Mouse (Mus musculus) hindbrain, postnatal 0 days (tissue): ENCODE results near the gene Tmem8b. TPM values are rescaled to one million over a fixed set of nuclear protein-coding genes. Genes with fewer than 3 reads are reported as not detected.

Source experiments
- ATAC-seq: fragments of 200-750 bp; cut with Nextera tagmentation; 2 replicates; pipeline ENCODE4 v1.8.0; 2017; ENCODE audit warnings: mild to moderate bottlenecking, moderate TSS enrichment, moderate library complexity
- DNase-seq: peaks from one replicate; pipeline ENCODE4 v3.0.0-alpha.2; 2015; ENCODE audit warnings: low spot score
- H3K27ac ChIP-seq: fragments of 300-500 bp; sonication (generic); 2 replicates; pipeline ENCODE4 v1.5.1; 2014; ENCODE audit warnings: mild to moderate bottlenecking
- H3K27me3 ChIP-seq: fragments of 300-500 bp; sonication (generic); 2 replicates; pipeline ENCODE4 v1.6.1; 2014; ENCODE audit warnings: low read length, mixed read lengths; ENCODE audit not compliant: insufficient read depth
- H3K36me3 ChIP-seq: fragments of 300-500 bp; sonication (generic); 2 replicates; pipeline ENCODE4 v1.6.1; 2014; ENCODE audit warnings: low read length, mixed read lengths; ENCODE audit not compliant: insufficient read depth
- H3K4me1 ChIP-seq: fragments of 300-500 bp; sonication (generic); 2 replicates; pipeline ENCODE4 v1.6.1; 2014; ENCODE audit warnings: antibody characterized with exemption, low read length, mixed read lengths; ENCODE audit not compliant: insufficient read depth
- H3K4me2 ChIP-seq: fragments of 300-500 bp; sonication (generic); 2 replicates; pipeline ENCODE4 v1.6.1; 2014; ENCODE audit warnings: low read depth, mild to moderate bottlenecking, low read length, moderate library complexity, mixed read lengths
- H3K4me3 ChIP-seq: fragments of 300-500 bp; sonication (generic); 2 replicates; pipeline ENCODE4 v1.5.1; 2014; ENCODE audit warnings: low read length
- H3K9ac ChIP-seq: fragments of 300-500 bp; sonication (generic); replicated peaks from 2 replicates; pipeline ENCODE4 v1.6.1; 2014; ENCODE audit warnings: mild to moderate bottlenecking, low read length, moderate library complexity, mixed read lengths
- H3K9me3 ChIP-seq: fragments of 300-500 bp; sonication (generic); 2 replicates; pipeline ENCODE4 v1.6.1; 2016; ENCODE audit warnings: low read length, mixed read lengths
- CTCF ChIP-seq: IDR thresholded peaks from 2 replicates; pipeline ENCODE4 v1.5.1; 2016; ENCODE audit warnings: antibody characterized with exemption, control low read depth, low read depth
- WGBS: fragments of 180-500 bp; shearing (Covaris S2); extraction: QIAGEN DNeasy Blood & Tissue Kit; methylation state at CpG from one replicate; pipeline ENCODE4 v1.1.7; 2014; 5-methylcytosine and 5-hydroxymethylcytosine counted together
- polyA plus RNA-seq: library from polyadenylated mRNA; unstranded; fragments of >200 nt; fragmentation: Nextera tagmentation; extraction: Ambion mirVana; gene quantifications from 2 replicates; pipeline ENCODE4 v1.2.1, GENCODE M21; 2015
- total RNA-seq: library from RNA; depleted of rRNA; stranded (reverse); fragments of >200 nt; gene quantifications from 2 replicates; pipeline ENCODE4 v1.2.3, GENCODE M21; 2014

Tmem8b gene
- total and polyA plus RNA-seq, 2 experiments from 2014 or later, result 11.4 to 31.6 TPM

DNA sequence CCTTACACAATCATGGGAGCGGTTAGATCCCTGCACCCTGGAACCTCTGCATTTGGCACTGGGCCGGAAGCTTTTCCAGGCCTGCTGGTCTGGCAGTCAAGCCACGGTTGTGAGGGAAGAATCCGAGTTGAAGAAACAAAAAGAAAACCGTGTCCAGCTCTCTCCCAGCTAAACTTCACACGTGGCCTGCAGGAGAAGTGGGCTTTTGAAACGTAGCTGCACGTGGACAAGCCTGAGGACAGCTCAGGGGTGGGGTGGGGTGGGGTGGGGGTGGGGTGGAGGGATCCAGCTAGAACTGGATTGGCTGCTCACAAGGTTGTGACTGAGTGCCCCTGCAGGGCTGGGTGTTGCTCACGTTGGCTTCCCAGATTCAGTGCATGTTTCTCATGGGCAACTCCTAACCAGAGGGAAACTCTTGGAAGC lies 26.5 kb downstream of the Tmem8b start:
- Histone ChIP-seq H3K27me3 (no peaks in the 10 kb centered on the region), H3K9ac (no peak overlapping the region), H3K4me2 (no peak overlapping the region), H3K36me3 (no peaks in the 10 kb centered on the region; the same call in 1 of the 2 replicates), H3K9me3 (no peaks in the 10 kb centered on the region), H3K4me1 (peaks cover 5% of the 10 kb centered on the region; the same call in 1 of the 2 replicates), H3K4me3 (no peak overlapping the region), H3K27ac (no peak overlapping the region)
- DNase-seq (peak; percentile 5), ATAC-seq (peak; percentile 61; the same call in 1 of the 2 replicates)
- TF ChIP-seq CTCF, result no peak
- WGBS, result 23% methylated on average over 9 of the region's 9 CpGs

DNA sequence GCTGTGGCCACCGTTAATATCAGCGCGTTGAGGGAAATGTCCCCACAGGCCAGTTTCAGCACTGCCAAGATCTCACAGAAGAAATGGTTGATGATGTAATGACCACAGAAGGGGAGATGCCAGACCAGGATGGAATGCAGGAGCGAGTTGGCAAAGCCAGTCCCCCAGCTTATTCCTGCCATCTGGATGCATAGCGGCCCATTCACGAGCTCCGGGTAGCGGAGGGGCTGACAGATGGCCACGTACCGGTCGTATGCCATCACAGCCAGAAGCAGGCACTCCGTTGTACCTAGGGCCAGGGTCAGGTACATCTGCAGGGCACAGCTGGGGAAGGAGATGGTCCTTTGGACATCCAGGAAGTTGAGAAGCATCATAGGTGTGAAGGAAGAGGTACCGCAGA lies 27.8 kb downstream of the Tmem8b start:
- 60% methylated on average over 13 of the region's 13 CpGs for WGBS
- Histone ChIP-seq H3K9ac (no peak overlapping the region), H3K36me3 (no peaks in the 10 kb centered on the region), H3K4me1 (peaks cover 5% of the 10 kb centered on the region; the same call in 1 of the 2 replicates), H3K4me2 (no peak overlapping the region), H3K4me3 (no peak overlapping the region), H3K27me3 (no peaks in the 10 kb centered on the region), H3K9me3 (no peaks in the 10 kb centered on the region), H3K27ac (no peak overlapping the region)
- peak; percentile 54; the same call in 1 of the 2 replicates for ATAC-seq
- TF ChIP-seq CTCF, result no peak
- DNase-seq, result peak; percentile 49

DNA sequence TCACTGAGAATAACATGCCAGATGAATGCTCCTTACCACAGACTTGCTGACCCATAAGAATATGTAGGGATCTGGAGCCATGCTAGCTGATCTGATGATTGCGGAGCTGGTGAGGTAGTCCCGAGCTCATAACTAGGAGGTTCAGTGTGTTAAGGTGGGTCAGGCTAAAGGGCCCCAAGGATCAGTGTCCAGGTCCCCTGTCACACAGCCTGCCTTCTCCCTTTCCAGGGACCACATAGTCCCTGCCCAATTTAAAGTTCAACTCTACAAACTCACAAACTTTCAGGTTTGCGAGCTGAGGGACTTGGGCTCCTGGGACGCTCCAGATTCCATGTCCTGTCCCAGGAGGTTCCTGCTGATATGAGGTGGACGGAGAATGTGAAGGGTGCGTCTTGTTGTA lies 31.9 kb downstream of the Tmem8b start, which contains the start of gene Olfr70:
Gene Olfr70, minus strand, starts transcription at position 101 of the 400 bp plus-strand sequence.
- Histone ChIP-seq H3K9ac (no peak within 1 kb of the TSS), H3K4me1 (peaks cover 5% of the 10 kb centered on the region; the same call in 1 of the 2 replicates), H3K9me3 (no peaks in the 10 kb centered on the region), H3K4me2 (no peak within 1 kb of the TSS), H3K27me3 (no peaks in the 10 kb centered on the region), H3K27ac (no peak within 1 kb of the TSS), H3K36me3 (no peaks in the 10 kb centered on the region), H3K4me3 (no peak within 1 kb of the TSS)
- no peak for DNase-seq
- ATAC-seq, result no peak
- 87% methylated on average over 6 of the region's 6 CpGs for WGBS
- TF ChIP-seq CTCF, result no peak

DNA sequence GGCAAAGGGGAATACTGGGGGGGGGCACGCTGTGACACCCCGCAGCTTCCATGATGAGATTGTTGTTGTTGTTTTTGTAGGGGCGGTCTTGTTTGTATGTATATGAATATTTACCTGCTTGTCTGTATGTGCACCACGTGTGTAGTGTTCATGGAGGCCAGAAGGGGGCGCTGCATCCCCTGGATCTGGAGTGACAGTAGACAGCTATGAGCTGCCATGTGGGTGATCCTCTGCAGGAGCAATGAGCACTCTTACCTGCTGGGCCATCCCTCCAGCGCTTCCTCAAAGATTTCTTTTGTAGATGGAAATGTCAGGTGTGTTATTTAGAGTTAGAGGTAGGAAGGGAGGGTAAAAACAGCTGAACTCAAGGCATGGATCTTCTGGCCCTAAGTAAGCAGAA lies 34.7 kb downstream of the Tmem8b start:
- WGBS, result 80% methylated on average over 6 of the region's 6 CpGs
- ATAC-seq (no peak), DNase-seq (no peak)
- Histone ChIP-seq H3K27me3 (no peaks in the 10 kb centered on the region), H3K4me1 (no peaks in the 10 kb centered on the region), H3K27ac (no peak overlapping the region), H3K9ac (no peak overlapping the region), H3K9me3 (no peaks in the 10 kb centered on the region), H3K4me3 (no peak overlapping the region), H3K36me3 (no peaks in the 10 kb centered on the region), H3K4me2 (no peak overlapping the region)
- TF ChIP-seq CTCF, result peak; percentile 48

DNA sequence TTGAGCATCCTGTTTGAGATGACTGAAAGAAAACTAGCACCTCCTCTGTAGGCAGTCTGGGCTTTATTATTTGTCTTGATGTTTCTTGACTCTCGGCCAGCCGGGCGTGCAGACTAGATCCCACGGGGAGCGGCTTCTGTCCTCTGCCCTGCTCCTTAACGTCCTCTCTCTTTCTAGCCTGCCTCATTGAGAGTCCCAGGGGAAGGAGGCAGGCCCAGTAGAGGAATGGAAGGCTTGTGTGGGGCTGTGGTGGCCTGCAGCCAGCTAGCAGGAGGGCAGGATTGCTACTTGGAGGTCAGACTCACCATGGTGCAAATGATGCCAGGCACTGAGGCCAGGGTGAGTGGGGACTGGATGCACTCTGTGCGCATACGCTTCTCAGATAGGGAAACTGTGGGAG lies 35.1 kb downstream of the Tmem8b start:
- TF ChIP-seq CTCF, result no peak
- ATAC-seq, result no peak
- DNase-seq, result no peak
- Histone ChIP-seq H3K36me3 (no peaks in the 10 kb centered on the region), H3K27ac (no peak overlapping the region), H3K4me3 (no peak overlapping the region), H3K27me3 (no peaks in the 10 kb centered on the region), H3K4me2 (no peak overlapping the region), H3K9me3 (no peaks in the 10 kb centered on the region), H3K4me1 (no peaks in the 10 kb centered on the region), H3K9ac (no peak overlapping the region)
- WGBS, result 55% methylated on average over 8 of the region's 8 CpGs

DNA sequence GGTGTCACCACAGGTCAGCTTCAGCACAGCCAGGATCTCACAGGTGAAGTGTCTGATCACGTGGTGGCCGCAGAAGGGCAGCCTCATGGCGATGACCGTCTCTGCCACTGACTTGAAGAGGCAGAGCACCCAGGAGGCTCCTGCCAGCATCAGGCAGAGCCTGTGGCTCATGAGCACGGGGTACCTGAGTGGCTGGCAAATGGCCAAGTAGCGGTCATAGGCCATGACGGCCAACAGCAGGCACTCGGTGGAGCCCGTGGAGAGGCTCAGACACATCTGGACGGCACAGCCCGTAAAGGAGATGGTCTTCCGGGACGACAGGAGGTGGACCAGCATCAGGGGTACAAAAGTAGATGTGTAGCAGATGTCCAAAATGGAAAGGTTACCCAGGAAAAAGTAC lies 37.2 kb downstream of the Tmem8b start:
- Histone ChIP-seq H3K27me3 (no peaks in the 10 kb centered on the region), H3K4me1 (no peaks in the 10 kb centered on the region), H3K9me3 (no peaks in the 10 kb centered on the region), H3K4me2 (no peak overlapping the region), H3K4me3 (no peak overlapping the region), H3K9ac (no peak overlapping the region), H3K27ac (no peak overlapping the region), H3K36me3 (no peaks in the 10 kb centered on the region)
- DNase-seq (no peak), ATAC-seq (no peak)
- no peak for TF ChIP-seq CTCF
- 77% methylated on average over 13 of the region's 13 CpGs for WGBS

DNA sequence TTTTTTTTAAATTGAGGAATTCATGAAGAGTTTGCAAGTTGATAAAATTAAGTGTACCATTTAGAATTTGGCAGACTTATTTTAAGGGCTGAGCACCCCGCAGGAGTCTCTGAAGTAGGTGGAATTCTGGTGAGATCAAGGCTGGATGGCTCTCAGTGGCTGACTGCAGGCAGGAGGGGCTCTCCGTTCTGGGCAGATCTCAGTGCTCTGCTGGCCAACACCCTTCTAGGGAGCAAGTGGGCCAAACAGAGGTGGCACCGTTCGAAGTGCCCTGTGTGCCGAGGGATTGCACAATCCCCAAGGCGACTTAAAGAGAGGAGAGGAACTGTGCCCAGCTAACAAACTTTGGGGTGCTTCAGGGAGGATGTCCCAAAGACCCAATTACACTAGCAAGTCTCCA lies 41.1 kb downstream of the Tmem8b start, which contains the start of gene Olfr71:
Gene Olfr71, minus strand, starts transcription at position 387 of the 400 bp plus-strand sequence.
- ATAC-seq (no peak), DNase-seq (no peak)
- no peaks in the 10 kb centered on the region for H3K9me3 ChIP-seq
- no peak within 1 kb of the TSS for H3K4me3 ChIP-seq
- 80% methylated on average over 6 of the region's 6 CpGs for WGBS
- H3K9ac ChIP-seq, result no peak within 1 kb of the TSS
- no peaks in the 10 kb centered on the region for H3K27me3 ChIP-seq
- no peaks in the 10 kb centered on the region for H3K4me1 ChIP-seq
- no peaks in the 10 kb centered on the region for H3K36me3 ChIP-seq
- no peak for TF ChIP-seq CTCF
- H3K27ac ChIP-seq, result no peak within 1 kb of the TSS
- no peak within 1 kb of the TSS for H3K4me2 ChIP-seq
